Mouse (Mus musculus): ENCODE measurements around the gene Nf1.

Nf1 gene

DNA sequence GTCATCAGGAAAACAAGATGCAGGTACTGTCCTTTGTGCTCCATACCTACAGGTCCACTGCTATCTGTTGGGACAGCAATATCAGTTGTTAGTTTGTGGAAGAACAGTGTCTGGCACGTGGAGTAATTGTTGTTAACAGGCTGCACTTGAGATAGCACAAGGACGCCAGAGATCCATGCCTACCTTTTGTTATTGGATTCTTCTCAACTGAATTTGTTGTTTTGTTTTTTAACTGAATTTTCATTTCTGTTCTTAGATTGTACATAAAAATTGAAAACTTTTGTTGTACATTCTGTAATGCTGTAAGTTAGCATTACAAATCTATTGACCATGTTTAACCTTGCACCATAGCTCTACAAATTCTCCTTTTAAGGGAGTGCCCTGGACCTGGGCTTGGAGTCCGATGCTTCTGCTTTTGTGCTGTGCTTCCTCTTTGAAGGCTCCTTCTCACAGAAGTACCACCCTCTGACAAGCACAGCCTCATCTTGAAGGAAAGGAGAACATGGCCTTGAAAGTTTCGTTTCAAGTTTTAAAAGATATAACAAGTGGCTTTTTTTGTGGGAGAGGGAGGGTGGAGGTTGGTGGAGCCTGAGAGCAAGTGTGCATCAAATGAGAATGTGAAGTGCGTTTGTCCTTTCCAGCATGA, 188.4 kb downstream of the Nf1 start:
- CTCF ChIA-PET, result no interaction called here

DNA sequence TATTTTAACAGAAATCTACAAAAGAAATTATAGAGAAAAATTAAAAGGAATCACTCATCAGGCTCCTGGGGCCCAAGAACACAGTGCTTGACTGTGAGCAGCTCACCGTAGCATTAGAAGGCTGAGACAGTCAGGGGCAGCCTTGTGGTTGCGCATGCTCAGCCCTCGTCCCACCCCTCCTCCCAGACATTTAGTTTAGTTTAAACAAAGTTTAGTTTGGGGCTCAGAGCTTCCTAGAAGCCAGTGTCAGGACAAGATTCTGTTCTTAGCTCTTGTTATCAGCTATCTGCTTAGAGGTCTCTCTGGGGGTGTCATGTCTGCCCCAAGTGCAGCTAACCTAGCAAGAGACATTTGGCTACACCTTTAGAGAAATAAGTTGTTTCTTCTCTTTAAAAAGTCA, 189.1 kb downstream of the Nf1 start:
- CTCF ChIA-PET, result no interaction called here

DNA sequence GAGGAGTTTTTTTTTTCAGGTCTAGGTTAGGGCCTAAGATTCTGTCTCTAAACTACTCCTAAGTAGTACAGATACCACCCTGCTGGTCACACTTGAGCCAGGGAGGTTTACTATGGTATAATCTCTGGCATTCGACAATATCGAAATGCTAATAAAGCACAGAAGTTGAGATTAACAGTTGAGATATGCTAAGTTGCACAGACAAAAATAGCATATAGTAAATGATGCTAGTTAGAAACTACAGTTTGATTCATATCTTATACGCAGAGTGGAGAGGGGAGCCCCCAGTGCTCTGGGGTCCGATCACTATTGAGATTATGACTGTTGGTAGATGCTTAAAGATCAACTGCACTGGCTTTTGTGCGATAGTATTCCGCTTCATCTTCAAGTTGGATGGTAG, 189.7 kb downstream of the Nf1 start:
- CTCF ChIA-PET, result no interaction called here

- CTCF ChIA-PET, result no interaction called here
Observed at GRCm38 (mm10) chr11:79529736-79530135, 190.2 kb downstream of the Nf1 start.

- CTCF ChIA-PET, result no interaction called here
Observed at GRCm38 (mm10) chr11:79530333-79530761, 190.9 kb downstream of the Nf1 start, which contains the start of the genes Evi2 and Evi2a. Gene Evi2 (minus strand): TSS chr11:79530589. Gene Evi2a (minus strand): TSS chr11:79530609.

DNA sequence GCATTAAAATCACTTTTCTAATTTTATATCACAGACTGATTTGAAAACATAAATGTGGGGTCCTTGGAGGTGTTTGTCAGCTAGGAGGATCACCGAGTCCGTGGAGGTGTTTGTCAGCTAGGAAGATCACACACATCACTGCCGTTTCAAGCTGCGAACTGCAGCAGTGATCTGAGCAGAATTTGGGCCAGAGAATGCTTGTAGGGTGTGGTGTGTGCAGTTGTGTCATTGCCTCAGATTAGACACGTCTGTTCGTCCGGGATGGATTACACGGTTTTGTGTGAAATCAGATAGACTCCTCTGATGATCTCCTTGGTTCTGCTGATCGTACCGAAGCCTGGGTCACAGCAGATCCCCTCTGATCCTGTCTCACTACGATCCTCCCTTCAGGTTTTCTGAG, 191.3 kb downstream of the Nf1 start:
- CTCF ChIA-PET, result no interaction called here

- CTCF ChIA-PET, result no interaction called here
Observed at GRCm38 (mm10) chr11:79531485-79531884, 192.0 kb downstream of the Nf1 start.

DNA sequence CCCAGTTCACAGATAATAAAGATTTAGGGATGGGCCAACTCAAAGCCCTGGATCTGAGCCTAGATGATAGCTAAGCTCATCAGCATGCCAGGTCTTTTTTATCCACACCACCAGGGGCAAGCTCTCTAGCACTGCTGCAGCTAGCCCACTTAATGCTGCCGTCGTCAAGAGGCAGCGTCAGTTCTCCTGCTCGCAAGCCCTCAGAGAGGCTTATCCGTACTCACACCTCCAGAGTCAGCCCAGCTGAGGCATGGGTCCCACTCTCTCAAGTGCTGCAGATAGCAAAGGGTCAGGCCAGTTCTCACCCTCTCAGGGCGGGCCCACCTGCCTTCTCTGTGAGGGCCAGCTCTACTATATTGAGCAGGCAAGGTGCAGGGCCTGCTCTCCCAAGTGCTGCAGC, 193.8 kb downstream of the Nf1 start:
- CTCF ChIA-PET, result interaction anchor here (0.7 kb wide), 1 partner anchor 114 kb away, joined by 3 read pairs; no protein-coding TSS in a partner anchor

- CTCF ChIA-PET, result interaction anchor here (0.6 kb wide), 1 partner anchor 1918 kb away, joined by 4 read pairs; no protein-coding TSS in a partner anchor
Observed at GRCm38 (mm10) chr11:79533950-79534690, 194.6 kb downstream of the Nf1 start.

DNA sequence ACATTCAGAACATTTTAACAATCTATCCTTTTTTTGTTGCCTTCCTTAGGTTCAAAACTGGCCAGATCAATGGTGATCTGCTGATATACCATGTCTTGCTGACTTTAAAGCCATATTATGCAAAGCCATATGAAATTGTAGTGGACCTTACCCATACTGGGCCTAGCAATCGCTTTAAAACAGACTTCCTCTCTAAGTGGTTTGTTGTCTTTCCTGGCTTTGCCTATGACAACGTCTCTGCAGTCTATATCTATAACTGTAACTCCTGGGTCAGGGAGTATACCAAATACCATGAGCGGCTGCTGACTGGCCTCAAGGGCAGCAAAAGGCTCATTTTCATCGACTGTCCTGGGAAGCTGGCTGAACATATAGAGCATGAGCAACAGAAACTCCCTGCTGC, 196.1 kb downstream of the Nf1 start:
- CTCF ChIA-PET, result no interaction called here

GRCm38 (mm10) chr11:79536293-79536692, 196.8 kb downstream of the Nf1 start:
- CTCF ChIA-PET, result no interaction called here

- CTCF ChIA-PET, result interaction anchor here (0.7 kb wide), 2 partner anchors 90 to 571 kb away, joined by 3 to 9 read pairs; no protein-coding TSS in a partner anchor
Observed at GRCm38 (mm10) chr11:79552622-79553021, 213.1 kb downstream of the Nf1 start.

DNA sequence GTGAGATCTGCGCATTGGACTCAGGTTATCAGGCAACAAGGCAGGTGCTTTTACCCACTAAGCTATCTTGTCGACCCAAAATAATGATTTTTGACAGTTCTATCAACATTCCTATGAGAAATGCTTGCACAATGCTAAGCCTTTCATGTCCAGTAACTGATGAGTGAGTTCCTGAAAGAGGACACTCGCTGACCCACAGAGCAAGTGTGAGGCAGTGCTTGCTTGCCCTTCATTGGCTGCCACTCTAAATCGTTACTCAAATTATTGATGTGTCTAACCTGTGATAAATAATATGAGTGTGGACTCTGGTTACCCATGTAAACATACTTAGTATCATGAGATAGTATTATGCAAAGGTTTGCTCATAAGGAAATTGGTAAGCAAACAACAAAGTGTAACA, 221.0 kb downstream of the Nf1 start:
- CTCF ChIA-PET, result no interaction called here

DNA sequence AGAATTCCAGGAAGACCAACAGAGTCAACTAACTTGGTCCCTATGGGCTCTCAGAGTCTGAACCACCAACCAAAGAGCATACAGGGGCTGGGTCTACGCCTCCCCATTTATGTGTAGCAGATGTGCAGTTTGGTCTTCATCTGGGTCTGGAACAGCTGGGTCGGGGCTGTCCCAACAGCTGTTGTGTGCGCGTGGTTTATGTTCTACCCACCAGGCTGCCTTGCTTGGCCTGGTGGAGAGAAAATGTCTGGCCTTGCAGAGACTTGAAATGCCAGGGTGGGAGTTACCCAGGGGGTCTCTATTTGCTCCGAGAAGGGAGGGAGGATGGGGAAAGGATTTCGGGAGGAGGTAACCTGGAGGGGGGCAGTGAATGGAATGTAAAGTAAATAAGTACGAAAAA, 224.0 kb downstream of the Nf1 start:
- CTCF ChIA-PET, result no interaction called here

GRCm38 (mm10) chr11:79566947-79567346, 227.5 kb downstream of the Nf1 start:
- CTCF ChIA-PET, result no interaction called here

- CTCF ChIA-PET, result no interaction called here
Observed at GRCm38 (mm10) chr11:79568197-79568911, 228.9 kb downstream of the Nf1 start.

DNA sequence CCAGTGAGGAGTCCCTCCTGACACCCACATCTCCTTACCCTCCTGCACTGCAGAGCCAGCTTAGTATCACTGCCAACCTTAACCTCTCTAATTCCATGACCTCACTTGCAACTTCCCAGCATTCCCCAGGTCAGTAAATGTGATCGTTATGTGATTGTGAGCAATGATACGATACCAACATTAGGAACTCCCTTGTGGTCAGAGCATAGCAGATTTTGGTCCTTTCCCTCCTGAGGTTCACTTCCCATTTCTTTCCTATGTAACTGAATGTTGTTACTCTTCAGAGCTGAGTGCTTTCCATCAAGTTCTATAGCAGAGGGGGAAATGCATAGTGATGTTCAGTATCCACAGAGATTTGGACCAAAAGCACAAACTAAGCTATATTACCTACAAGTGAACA, 230.8 kb downstream of the Nf1 start:
- CTCF ChIA-PET, result no interaction called here

- CTCF ChIA-PET, result no interaction called here
Observed at GRCm38 (mm10) chr11:79573836-79574235, 234.3 kb downstream of the Nf1 start.

DNA sequence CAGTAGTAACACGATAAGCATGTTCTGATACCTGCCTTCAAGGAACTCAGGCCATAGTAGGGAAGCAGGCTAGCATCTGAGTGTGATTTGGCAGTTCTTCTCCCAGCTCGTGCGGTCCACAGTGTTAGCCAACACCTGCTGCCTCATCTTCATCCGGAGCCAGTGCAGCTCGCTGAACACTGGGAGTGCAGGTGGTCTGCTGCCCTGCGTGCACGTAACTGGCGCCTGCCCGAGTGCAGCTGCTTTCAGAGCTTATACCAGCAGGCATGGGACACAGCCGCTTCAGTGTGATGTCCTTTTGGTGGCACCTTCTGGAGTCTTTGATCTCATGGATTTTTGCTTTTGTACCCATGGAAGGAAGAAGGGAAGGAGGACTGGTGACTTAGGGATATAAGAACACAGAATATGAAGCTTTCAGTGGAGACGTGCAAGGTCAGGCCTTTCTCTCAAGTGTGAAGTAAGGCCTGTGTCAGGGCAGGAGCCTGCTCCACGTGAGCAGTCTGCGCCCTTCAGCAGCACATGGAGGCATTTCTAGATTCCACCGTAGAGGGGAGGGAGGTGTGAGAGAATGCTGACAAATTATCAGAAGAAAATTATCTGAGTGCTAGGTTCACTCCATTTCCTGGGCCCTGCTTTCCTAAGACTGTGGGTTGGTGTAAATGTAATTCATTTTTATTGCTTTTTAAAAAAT, 236.0 kb downstream of the Nf1 start:
- CTCF ChIA-PET, result interaction anchor here (1.0 kb wide), 1 partner anchor 49 kb away, joined by 3 read pairs; no protein-coding TSS in a partner anchor

DNA sequence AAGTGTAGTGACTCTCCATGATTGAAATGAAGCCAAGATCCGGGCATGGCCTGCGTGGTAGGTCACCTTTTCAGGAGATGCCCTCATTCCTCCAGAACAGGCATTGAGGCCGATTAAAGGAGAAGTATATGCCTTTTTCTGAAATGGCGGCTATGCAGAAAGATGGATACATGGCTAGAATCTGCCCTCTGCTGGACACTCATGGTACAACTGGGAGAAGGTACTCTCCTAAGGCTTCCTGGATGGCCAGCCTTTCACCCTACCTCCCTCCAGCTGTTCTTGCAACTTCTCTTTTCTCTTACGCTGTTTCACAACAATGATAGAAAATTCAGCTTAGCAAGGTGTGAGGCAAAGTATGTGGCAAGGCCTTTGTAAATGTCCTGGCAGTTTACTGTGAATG, 238.2 kb downstream of the Nf1 start:
- CTCF ChIA-PET, result no interaction called here

GRCm38 (mm10) chr11:79580660-79581059, 241.2 kb downstream of the Nf1 start:
- CTCF ChIA-PET, result no interaction called here

DNA sequence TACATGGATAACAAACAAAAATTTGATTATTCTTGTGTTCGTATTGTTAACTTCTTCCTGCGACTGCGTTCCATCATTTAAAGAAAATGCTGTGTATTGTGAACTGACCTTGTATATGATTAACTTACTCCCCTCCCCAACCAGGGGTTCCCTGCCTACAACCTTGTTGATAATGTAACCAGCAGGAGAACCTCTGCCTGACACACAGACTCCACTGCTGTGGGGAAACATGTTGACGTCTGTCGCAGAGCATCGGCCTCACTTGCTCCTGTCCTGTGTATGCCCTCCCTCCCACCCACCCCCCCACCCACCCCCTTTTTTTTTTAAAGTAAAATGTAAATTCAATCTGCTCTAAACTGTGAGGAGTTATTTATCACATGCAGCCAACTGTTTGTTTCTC, 241.8 kb downstream of the Nf1 start:
- CTCF ChIA-PET, result no interaction called here
